Mouse (Mus musculus): ENCODE measurements around the gene Apom. TPM values are rescaled to one million over a fixed set of nuclear protein-coding genes. Genes with fewer than 3 reads are reported as not detected.

The Apom gene
- polyA plus RNA-seq, 1 experiment from 2014 or later: 0.34 TPM

- Histone ChIP-seq H3K4me1 (replicated peaks; ENCODE audit: control insufficient read depth, insufficient read depth, low read length) (peaks cover 5% of the 10 kb centered on the region; the same call in 1 of the 2 replicates), H3K4me3 (ENCODE audit: low read depth, low read length) (peak overlapping the region; percentile 100), H3K9me3 (ENCODE audit: control insufficient read depth, low read length) (no peaks in the 10 kb centered on the region), H3K27ac (ENCODE audit: low read depth, low read length) (no peak overlapping the region), H3K36me3 (ENCODE audit: control insufficient read depth, insufficient read depth, low read length) (peaks cover 35% of the 10 kb centered on the region), H3K27me3 (ENCODE audit: control insufficient read depth, insufficient read depth, low read length) (no peaks in the 10 kb centered on the region), H3K4me2 (replicated peaks; ENCODE audit: low read depth, low read length) (peak overlapping the region; percentile 92), H3K9ac (ENCODE audit: low read depth, low read length) (peak overlapping the region; percentile 100)
- DNase-seq (ENCODE audit: low spot score) (no peak), ATAC-seq (ENCODE audit: low FRiP score) (no peak)
- WGBS: 68% methylated on average over 12 of the region's 12 CpGs
These were observed 30.9 kb upstream of the Apom start for GRCm38 (mm10) chr17:35162730-35163129.

GRCm38 (mm10) chr17:35162121-35162520 lies 30.3 kb upstream of the Apom start:
- ATAC-seq (ENCODE audit: low FRiP score) (no peak), DNase-seq (ENCODE audit: low spot score) (no peak)
- H3K4me2 ChIP-seq (replicated peaks; ENCODE audit: low read depth, low read length): peak overlapping the region; percentile 92; the same call in 1 of the 2 replicates
- H3K27me3 ChIP-seq (ENCODE audit: control insufficient read depth, insufficient read depth, low read length): no peaks in the 10 kb centered on the region
- peaks cover 5% of the 10 kb centered on the region; the same call in 1 of the 2 replicates for H3K4me1 ChIP-seq (replicated peaks; ENCODE audit: control insufficient read depth, insufficient read depth, low read length)
- WGBS: 79% methylated on average over 14 of the region's 14 CpGs
- H3K27ac ChIP-seq (ENCODE audit: low read depth, low read length): no peak overlapping the region
- H3K4me3 ChIP-seq (ENCODE audit: low read depth, low read length): peak overlapping the region; percentile 100; the same call in 1 of the 2 replicates
- no peaks in the 10 kb centered on the region for H3K9me3 ChIP-seq (ENCODE audit: control insufficient read depth, low read length)
- H3K9ac ChIP-seq (ENCODE audit: low read depth, low read length): no peak overlapping the region
- peaks cover 39% of the 10 kb centered on the region for H3K36me3 ChIP-seq (ENCODE audit: control insufficient read depth, insufficient read depth, low read length)

GRCm38 (mm10) chr17:35161421-35161820 lies 29.6 kb upstream of the Apom start:
- ATAC-seq (ENCODE audit: low FRiP score) (no peak), DNase-seq (ENCODE audit: low spot score) (no peak)
- Histone ChIP-seq H3K27me3 (ENCODE audit: control insufficient read depth, insufficient read depth, low read length) (no peaks in the 10 kb centered on the region), H3K4me1 (replicated peaks; ENCODE audit: control insufficient read depth, insufficient read depth, low read length) (peaks cover 5% of the 10 kb centered on the region; the same call in 1 of the 2 replicates), H3K9me3 (ENCODE audit: control insufficient read depth, low read length) (no peaks in the 10 kb centered on the region), H3K9ac (ENCODE audit: low read depth, low read length) (no peak overlapping the region), H3K4me2 (replicated peaks; ENCODE audit: low read depth, low read length) (no peak overlapping the region), H3K4me3 (ENCODE audit: low read depth, low read length) (no peak overlapping the region), H3K36me3 (ENCODE audit: control insufficient read depth, insufficient read depth, low read length) (peaks cover 46% of the 10 kb centered on the region), H3K27ac (ENCODE audit: low read depth, low read length) (no peak overlapping the region)
- WGBS: 92% methylated on average over 11 of the region's 11 CpGs

GRCm38 (mm10) chr17:35159638-35160037 lies 27.8 kb upstream of the Apom start:
- H3K9me3 ChIP-seq (ENCODE audit: control insufficient read depth, low read length): no peaks in the 10 kb centered on the region
- peaks cover 5% of the 10 kb centered on the region; the same call in 1 of the 2 replicates for H3K4me1 ChIP-seq (replicated peaks; ENCODE audit: control insufficient read depth, insufficient read depth, low read length)
- peaks cover 61% of the 10 kb centered on the region for H3K36me3 ChIP-seq (ENCODE audit: control insufficient read depth, insufficient read depth, low read length)
- no peak overlapping the region for H3K27ac ChIP-seq (ENCODE audit: low read depth, low read length)
- no peak overlapping the region for H3K4me2 ChIP-seq (replicated peaks; ENCODE audit: low read depth, low read length)
- no peaks in the 10 kb centered on the region for H3K27me3 ChIP-seq (ENCODE audit: control insufficient read depth, insufficient read depth, low read length)
- no peak overlapping the region for H3K9ac ChIP-seq (ENCODE audit: low read depth, low read length)
- 88% methylated on average over 7 of the region's 7 CpGs for WGBS
- H3K4me3 ChIP-seq (ENCODE audit: low read depth, low read length): no peak overlapping the region
- DNase-seq (ENCODE audit: low spot score): no peak
- no peak for ATAC-seq (ENCODE audit: low FRiP score)

GRCm38 (mm10) chr17:35158850-35159593 lies 27.2 kb upstream of the Apom start:
- H3K27ac ChIP-seq (ENCODE audit: low read depth, low read length): no peak overlapping the region
- DNase-seq (ENCODE audit: low spot score) (no peak), ATAC-seq (ENCODE audit: low FRiP score) (no peak)
- no peak overlapping the region for H3K4me3 ChIP-seq (ENCODE audit: low read depth, low read length)
- H3K9ac ChIP-seq (ENCODE audit: low read depth, low read length): no peak overlapping the region
- H3K27me3 ChIP-seq (ENCODE audit: control insufficient read depth, insufficient read depth, low read length): no peaks in the 10 kb centered on the region
- peaks cover 67% of the 10 kb centered on the region for H3K36me3 ChIP-seq (ENCODE audit: control insufficient read depth, insufficient read depth, low read length)
- H3K4me1 ChIP-seq (replicated peaks; ENCODE audit: control insufficient read depth, insufficient read depth, low read length): peaks cover 5% of the 10 kb centered on the region; the same call in 1 of the 2 replicates
- WGBS: 93% methylated on average over 16 of the region's 16 CpGs
- H3K4me2 ChIP-seq (replicated peaks; ENCODE audit: low read depth, low read length): no peak overlapping the region
- no peaks in the 10 kb centered on the region for H3K9me3 ChIP-seq (ENCODE audit: control insufficient read depth, low read length)

GRCm38 (mm10) chr17:35157661-35158175 lies 25.9 kb upstream of the Apom start:
- H3K27me3 ChIP-seq (ENCODE audit: control insufficient read depth, insufficient read depth, low read length): no peaks in the 10 kb centered on the region
- WGBS: 90% methylated on average over 8 of the region's 8 CpGs
- H3K36me3 ChIP-seq (ENCODE audit: control insufficient read depth, insufficient read depth, low read length): peaks cover 78% of the 10 kb centered on the region
- H3K9me3 ChIP-seq (ENCODE audit: control insufficient read depth, low read length): no peaks in the 10 kb centered on the region
- H3K4me3 ChIP-seq (ENCODE audit: low read depth, low read length): no peak overlapping the region
- ATAC-seq (ENCODE audit: low FRiP score): no peak
- H3K27ac ChIP-seq (ENCODE audit: low read depth, low read length): no peak overlapping the region
- no peak overlapping the region for H3K4me2 ChIP-seq (replicated peaks; ENCODE audit: low read depth, low read length)
- DNase-seq (ENCODE audit: low spot score): no peak
- no peak overlapping the region for H3K9ac ChIP-seq (ENCODE audit: low read depth, low read length)
- peaks cover 2% of the 10 kb centered on the region; the same call in 1 of the 2 replicates for H3K4me1 ChIP-seq (replicated peaks; ENCODE audit: control insufficient read depth, insufficient read depth, low read length)

- no peak for DNase-seq (ENCODE audit: low spot score)
- no peak overlapping the region for H3K4me3 ChIP-seq (ENCODE audit: low read depth, low read length)
- no peaks in the 10 kb centered on the region for H3K4me1 ChIP-seq (replicated peaks; ENCODE audit: control insufficient read depth, insufficient read depth, low read length)
- no peak for ATAC-seq (ENCODE audit: low FRiP score)
- no peaks in the 10 kb centered on the region for H3K27me3 ChIP-seq (ENCODE audit: control insufficient read depth, insufficient read depth, low read length)
- H3K9me3 ChIP-seq (ENCODE audit: control insufficient read depth, low read length): no peaks in the 10 kb centered on the region
- 95% methylated on average over 8 of the region's 8 CpGs for WGBS
- no peak overlapping the region for H3K9ac ChIP-seq (ENCODE audit: low read depth, low read length)
- H3K27ac ChIP-seq (ENCODE audit: low read depth, low read length): no peak overlapping the region
- H3K36me3 ChIP-seq (ENCODE audit: control insufficient read depth, insufficient read depth, low read length): peaks cover 78% of the 10 kb centered on the region
- H3K4me2 ChIP-seq (replicated peaks; ENCODE audit: low read depth, low read length): no peak overlapping the region
These were observed 25.4 kb upstream of the Apom start for GRCm38 (mm10) chr17:35157254-35157653.

- no peak overlapping the region for H3K4me2 ChIP-seq (replicated peaks; ENCODE audit: low read depth, low read length)
- ATAC-seq (ENCODE audit: low FRiP score) (no peak), DNase-seq (ENCODE audit: low spot score) (no peak)
- H3K9me3 ChIP-seq (ENCODE audit: control insufficient read depth, low read length): no peaks in the 10 kb centered on the region
- no peaks in the 10 kb centered on the region for H3K4me1 ChIP-seq (replicated peaks; ENCODE audit: control insufficient read depth, insufficient read depth, low read length)
- H3K36me3 ChIP-seq (ENCODE audit: control insufficient read depth, insufficient read depth, low read length): peaks cover 76% of the 10 kb centered on the region
- H3K27me3 ChIP-seq (ENCODE audit: control insufficient read depth, insufficient read depth, low read length): no peaks in the 10 kb centered on the region
- no peak overlapping the region for H3K4me3 ChIP-seq (ENCODE audit: low read depth, low read length)
- H3K27ac ChIP-seq (ENCODE audit: low read depth, low read length): no peak overlapping the region
- no peak overlapping the region for H3K9ac ChIP-seq (ENCODE audit: low read depth, low read length)
- WGBS: 92% methylated on average over 33 of the region's 33 CpGs
These were observed 24.8 kb upstream of the Apom start for GRCm38 (mm10) chr17:35156461-35157200.
